Mouse (Mus musculus) testis, postnatal 14 days (tissue): Measurements from ENCODE around the gene Kif1a.

Experiments
- DNase-seq: peaks from one replicate; pipeline ENCODE4 v3.0.0; 2021; ENCODE audit warnings: low spot score

The Kif1a gene

GRCm38 (mm10) chr1:93098956-93099355, 2.8 kb downstream of the Kif1a start:
- no peak for DNase-seq

DNA sequence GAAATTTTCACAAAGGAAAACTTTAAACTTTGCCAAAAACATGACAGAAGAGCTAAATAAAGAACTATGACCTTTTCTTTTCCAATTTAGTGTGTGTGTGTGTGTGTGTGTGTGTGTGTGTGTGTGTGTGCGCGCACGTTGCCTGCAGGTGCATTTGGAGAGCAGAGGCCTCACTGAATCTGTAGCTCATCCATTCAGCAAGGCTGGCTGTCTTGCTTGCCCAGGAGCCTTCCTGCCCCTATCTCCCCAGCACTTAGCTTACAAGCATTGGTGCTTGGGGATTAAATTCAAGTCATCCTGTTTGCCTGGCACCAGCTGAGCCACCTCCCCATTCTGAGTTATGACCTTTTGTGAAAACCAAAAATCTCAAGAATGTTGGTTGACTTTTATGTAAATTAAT, 9.2 kb downstream of the Kif1a start:
- no peak for DNase-seq

DNA sequence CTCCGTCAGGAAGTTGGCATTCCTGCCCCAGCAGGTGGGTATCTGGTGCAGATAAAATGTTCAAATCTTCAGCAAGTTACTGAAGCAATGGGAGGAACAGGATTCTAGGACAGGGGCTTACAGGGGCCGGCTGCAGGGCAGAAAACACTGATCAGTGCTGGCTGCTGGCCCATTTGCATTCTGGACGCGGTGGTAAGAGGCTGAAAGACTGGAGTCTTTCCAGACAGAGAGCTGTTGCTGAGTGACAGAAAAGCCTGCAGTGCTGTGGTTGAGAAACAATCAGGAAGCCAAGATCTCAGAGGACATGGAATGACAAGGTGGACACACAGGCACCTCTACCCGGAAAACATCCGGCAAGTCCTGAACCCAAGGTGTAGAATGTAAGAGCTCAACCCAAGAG, 16.6 kb downstream of the Kif1a start:
- DNase-seq, result no peak

- no peak for DNase-seq
Observed at GRCm38 (mm10) chr1:93083420-93084285, 18.1 kb downstream of the Kif1a start.

GRCm38 (mm10) chr1:93082121-93082520, 19.6 kb downstream of the Kif1a start:
- DNase-seq, result no peak

DNA sequence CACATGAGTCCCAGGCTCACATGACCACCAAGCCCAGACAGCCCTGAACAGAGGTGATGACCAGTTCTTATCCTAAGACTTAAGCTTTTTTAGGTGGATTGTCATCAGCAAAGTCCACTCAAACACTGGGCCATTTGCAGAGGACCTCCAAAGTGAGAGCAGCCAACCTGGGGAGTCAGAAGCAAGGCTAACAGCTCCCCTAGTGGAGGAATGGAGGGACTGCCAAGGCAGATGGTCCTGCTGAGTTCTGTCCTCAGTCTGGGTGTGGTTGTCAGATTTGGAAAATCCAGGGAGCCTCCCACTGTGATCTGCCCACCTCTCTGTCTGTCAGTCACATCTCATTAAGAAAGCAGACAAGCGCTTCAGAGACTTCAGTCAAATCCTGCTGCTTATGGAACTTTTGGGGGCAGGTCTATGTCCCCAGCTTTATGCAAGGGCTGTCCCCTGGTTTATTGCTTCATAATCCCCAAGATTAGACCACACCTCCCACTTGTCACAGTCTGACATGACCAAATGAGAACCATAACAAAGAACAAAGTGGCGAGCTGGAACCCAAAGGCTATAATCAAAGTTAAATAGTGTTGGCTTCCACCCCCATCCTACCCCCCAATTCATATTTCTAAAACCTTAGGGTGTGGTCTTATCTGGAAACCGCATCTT, 20.7 kb downstream of the Kif1a start:
- no peak for DNase-seq

- no peak for DNase-seq
Observed at GRCm38 (mm10) chr1:93079602-93080001, 22.1 kb downstream of the Kif1a start.

- no peak for DNase-seq
Observed at GRCm38 (mm10) chr1:93072279-93072865, 29.4 kb downstream of the Kif1a start.

DNA sequence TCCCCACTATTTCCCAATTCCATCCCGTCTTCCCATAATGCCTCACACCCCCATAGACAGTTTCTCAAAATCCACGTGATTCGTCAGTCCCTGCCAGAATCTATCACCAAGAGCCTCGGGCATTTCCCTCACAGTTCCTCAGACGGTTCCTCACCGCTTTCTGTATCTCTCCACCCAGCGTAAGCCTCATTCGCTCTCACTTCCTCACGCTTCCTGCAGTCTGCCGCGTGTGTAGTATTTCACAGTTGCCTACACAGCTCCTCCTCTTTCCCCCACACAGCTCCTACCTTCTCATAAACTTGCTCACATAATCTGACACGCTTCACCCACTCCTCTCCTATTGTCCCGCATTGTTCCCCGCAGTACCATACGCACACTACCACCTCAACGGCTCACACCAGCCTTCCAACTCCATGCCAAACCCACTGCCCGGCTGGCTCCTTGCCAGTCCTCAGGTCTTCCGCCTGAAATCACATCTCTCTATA, 30.2 kb downstream of the Kif1a start:
- DNase-seq, result no peak

DNA sequence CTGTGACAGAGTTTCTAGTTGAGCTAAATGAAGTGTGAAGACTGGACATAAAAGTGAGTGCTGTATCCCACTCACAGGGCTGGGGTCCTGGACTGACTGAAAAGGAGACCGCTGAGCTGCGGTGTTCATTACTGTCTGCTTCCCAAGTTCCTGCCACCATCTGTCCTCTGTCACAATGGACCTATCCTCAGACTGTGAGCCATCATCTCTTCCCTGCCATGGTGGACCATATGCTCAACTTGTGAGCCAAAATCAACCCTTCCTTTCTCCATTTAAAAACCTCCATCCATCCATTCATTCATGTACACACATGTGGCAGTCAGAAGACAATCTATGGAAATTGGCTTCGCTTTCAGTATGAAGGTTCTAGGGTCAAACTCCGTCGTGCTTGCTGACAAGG, 30.9 kb downstream of the Kif1a start:
- no peak for DNase-seq

- peak; percentile 42 for DNase-seq
Observed at GRCm38 (mm10) chr1:93068553-93068952, 33.2 kb downstream of the Kif1a start.

GRCm38 (mm10) chr1:93065654-93066053, 36.1 kb downstream of the Kif1a start:
- peak; percentile 81 for DNase-seq

DNA sequence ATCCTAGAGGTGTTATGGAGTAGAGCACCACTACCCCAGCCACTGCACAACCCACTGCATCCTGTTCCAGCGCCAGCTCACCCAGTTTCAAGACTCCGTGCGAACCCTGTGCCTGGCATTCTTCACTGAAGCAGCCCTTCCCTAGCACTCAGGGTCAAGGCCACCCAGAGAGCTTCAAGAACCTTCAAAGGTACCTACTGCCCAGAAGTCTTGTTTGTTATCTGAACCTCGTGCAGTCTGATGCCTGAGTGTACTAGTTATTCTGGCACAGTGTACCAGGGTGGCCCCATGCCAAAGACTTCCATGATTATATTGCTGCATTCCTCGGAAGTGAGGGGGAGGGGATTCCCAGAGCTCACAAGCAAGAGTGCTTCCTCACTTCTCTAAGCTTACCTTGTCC, 38.1 kb downstream of the Kif1a start:
- DNase-seq, result peak; percentile 83

- DNase-seq, result no peak
Observed at GRCm38 (mm10) chr1:93051124-93051833, 50.5 kb downstream of the Kif1a start.

GRCm38 (mm10) chr1:93050071-93050470, 51.7 kb downstream of the Kif1a start:
- no peak for DNase-seq

DNA sequence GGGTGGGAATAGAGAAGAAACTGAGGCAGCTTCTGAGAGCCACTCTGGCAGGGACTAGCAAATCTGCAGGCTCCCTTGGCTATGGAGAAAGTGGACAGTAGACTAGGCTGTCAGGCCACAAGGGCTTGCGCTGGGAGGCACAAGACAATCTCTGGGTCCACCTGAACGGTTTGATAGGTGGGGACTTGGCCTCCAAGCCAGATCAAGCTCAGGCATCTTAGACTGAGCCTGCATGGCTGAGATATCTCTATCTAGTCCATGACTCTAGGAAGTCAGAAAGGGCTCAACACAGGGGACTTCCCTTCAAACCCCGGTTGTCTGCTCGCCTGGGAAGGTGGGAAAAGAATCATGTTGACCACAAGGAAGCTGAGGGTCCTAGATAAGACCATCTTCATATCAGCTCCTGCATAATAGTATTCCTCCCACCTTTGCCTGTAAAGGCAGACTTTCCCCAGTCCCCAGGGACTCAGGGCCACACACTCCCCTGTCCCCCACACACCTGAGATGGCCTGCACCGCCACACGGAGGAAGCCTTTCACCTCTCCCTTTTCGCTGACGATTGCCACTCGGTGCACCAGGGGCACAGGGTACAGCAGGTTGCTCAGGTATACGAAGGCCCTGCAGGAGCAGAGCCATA, 55.5 kb downstream of the Kif1a start:
- no peak for DNase-seq

DNA sequence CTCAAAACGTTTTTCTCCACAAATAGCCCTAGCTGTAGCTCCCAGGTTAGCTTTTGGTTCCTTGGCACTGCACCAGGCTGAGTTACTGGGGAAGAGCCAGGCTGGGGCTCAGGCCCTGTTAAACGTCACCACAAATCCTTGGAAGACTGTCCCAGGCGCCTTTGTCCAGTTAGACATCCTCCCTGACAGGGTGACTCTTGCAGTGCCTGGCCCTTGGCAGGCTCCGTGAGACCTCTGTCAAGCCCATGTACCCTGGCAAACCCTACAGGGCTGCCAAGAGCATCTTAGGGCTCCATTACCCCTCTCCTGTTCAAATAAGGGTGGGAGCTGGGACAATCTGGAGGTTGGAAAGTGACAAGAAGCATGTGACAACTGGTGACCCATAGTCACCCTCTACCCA, 65.8 kb downstream of the Kif1a start:
- DNase-seq, result no peak

DNA sequence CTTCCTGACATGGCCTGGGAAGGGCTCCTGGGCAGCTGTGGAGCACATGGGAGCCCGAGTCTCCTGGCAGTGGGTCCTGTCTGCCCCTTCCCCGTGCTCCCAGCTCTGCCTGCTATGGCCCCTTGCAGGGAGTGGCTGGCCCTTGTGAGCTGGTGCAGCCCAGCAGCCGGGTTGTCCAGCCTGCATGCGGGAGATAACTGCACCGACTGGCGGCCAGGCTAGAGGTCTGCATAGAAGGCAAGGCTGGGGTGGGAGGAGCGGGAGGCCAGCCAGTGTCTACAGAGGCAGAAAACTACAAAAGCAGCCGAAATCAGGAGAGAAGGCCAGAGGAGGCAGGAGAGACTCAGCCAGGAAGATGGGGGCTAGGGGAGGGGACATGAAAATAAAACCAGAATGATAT, 67.8 kb downstream of the Kif1a start:
- peak; percentile 29 for DNase-seq

DNA sequence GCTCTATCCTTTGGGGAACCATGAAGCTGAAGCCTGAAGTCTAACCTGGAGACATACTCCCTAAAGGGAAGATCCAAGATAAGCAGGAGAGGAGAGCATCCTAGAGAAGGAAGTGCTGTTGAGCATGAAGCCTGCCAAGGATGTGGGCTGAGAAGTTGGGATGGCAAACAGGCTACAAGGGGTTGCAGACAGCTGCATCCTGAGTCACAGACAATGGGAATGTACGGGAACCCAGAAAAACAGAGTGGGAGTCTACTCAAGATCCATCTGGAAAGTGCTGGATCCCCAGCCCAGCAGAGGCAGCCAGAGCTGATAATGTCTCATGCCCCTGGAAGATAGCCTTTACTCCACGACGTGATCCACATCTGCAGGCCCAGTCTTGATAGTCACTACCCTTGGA, 70.6 kb downstream of the Kif1a start:
- no peak for DNase-seq

GRCm38 (mm10) chr1:93030060-93030459, 71.7 kb downstream of the Kif1a start:
- DNase-seq, result no peak

DNA sequence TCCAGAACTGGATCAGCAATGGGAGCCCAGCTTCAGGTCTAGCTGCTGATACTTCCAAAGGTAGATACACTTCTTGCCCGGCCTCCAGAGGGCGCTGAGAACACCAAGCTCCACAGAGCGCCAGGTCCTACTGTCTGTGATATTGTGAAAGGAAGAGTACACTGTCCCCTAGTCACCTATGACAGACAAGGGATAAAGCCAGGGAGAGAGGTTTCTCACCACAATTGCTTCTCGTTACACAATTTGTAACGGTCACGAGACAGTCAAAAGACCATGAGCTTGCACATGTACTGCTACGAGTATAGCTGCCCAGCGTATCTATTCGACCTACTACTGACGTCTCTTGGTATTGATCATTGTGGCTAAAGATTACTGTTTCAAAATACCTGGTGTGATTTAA, 72.4 kb downstream of the Kif1a start:
- no peak for DNase-seq

DNA sequence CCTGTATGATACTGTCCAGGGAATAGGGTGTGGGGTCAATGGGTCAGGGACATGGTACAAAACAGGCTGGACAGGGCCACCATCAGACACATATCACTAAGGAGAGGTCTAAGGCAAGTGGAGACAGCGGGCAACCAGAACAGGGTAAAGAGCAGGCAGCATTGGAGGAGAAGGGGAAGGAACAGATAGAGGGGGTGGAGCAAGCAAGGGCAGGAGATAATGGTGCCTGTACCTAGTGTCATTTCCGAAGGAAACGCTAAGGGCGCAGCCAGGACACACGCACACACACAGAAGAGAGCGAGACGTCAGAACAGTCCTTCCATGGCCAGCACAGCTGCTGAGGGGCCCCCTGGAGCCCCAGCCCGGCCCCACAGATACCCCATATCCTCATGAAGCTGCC, 75.2 kb downstream of the Kif1a start:
- DNase-seq, result no peak
